Mouse (Mus musculus): ENCODE results near the gene Rcan2. TPM values are rescaled to one million over a fixed set of nuclear protein-coding genes. Genes with fewer than 3 reads are reported as not detected.

The Rcan2 gene
- polyA plus RNA-seq, 1 experiment from 2014 or later, result 3.2 TPM

- Histone ChIP-seq H3K36me3 (no peaks in the 10 kb centered on the region), H3K9ac (no peak overlapping the region), H3K4me2 (replicated peaks) (no peak overlapping the region), H3K4me3 (no peak overlapping the region), H3K9me3 (no peaks in the 10 kb centered on the region), H3K27me3 (no peaks in the 10 kb centered on the region), H3K27ac (no peak overlapping the region), H3K4me1 (no peaks in the 10 kb centered on the region)
- no peak for ATAC-seq (ENCODE audit: low FRiP score, low read depth)
- 95% methylated on average over 6 of the region's 6 CpGs for whole genome bisulfite sequencing
Measured at GRCm38 (mm10) chr17:43998095-43998494, 196.9 kb downstream of the Rcan2 start.

GRCm38 (mm10) chr17:44004401-44004800, 203.2 kb downstream of the Rcan2 start:
- no peaks in the 10 kb centered on the region for H3K36me3 ChIP-seq
- no peak for ATAC-seq (ENCODE audit: low FRiP score, low read depth)

GRCm38 (mm10) chr17:44007411-44007810, 206.3 kb downstream of the Rcan2 start:
- no peaks in the 10 kb centered on the region for H3K27me3 ChIP-seq
- WGBS, result 87% methylated on average over 2 of the region's 2 CpGs
- no peaks in the 10 kb centered on the region for H3K36me3 ChIP-seq
- ATAC-seq (ENCODE audit: low FRiP score, low read depth), result no peak
- no peak overlapping the region for H3K4me3 ChIP-seq
- H3K27ac ChIP-seq, result no peak overlapping the region
- no peaks in the 10 kb centered on the region for H3K4me1 ChIP-seq
- H3K9me3 ChIP-seq, result no peaks in the 10 kb centered on the region
- H3K9ac ChIP-seq, result no peak overlapping the region
- no peak overlapping the region for H3K4me2 ChIP-seq (replicated peaks)

More at GRCm38 (mm10) chr17:44004401-44004800, 203.2 kb downstream of the Rcan2 start:
- Histone ChIP-seq H3K27ac (no peak overlapping the region), H3K9me3 (no peaks in the 10 kb centered on the region), H3K9ac (no peak overlapping the region), H3K4me2 (replicated peaks) (no peak overlapping the region), H3K4me1 (no peaks in the 10 kb centered on the region), H3K4me3 (no peak overlapping the region), H3K27me3 (no peaks in the 10 kb centered on the region)
- 76% methylated on average over 2 of the region's 2 CpGs for WGBS

GRCm38 (mm10) chr17:44011917-44012316, 210.8 kb downstream of the Rcan2 start:
- Histone ChIP-seq H3K9ac (no peak overlapping the region), H3K4me1 (no peaks in the 10 kb centered on the region), H3K36me3 (no peaks in the 10 kb centered on the region), H3K9me3 (no peaks in the 10 kb centered on the region), H3K27me3 (no peaks in the 10 kb centered on the region), H3K4me3 (no peak overlapping the region), H3K4me2 (replicated peaks) (no peak overlapping the region), H3K27ac (no peak overlapping the region)
- WGBS, result 70% methylated on average over 4 of the region's 4 CpGs
- ATAC-seq (ENCODE audit: low FRiP score, low read depth), result no peak

GRCm38 (mm10) chr17:44013756-44014510, 212.8 kb downstream of the Rcan2 start:
- no peak overlapping the region for H3K27ac ChIP-seq
- no peaks in the 10 kb centered on the region for H3K36me3 ChIP-seq
- H3K27me3 ChIP-seq, result no peaks in the 10 kb centered on the region
- 72% methylated on average over 4 of the region's 4 CpGs for WGBS
- no peak overlapping the region for H3K9ac ChIP-seq
- no peak overlapping the region for H3K4me2 ChIP-seq (replicated peaks)
- no peaks in the 10 kb centered on the region for H3K4me1 ChIP-seq
- no peaks in the 10 kb centered on the region for H3K9me3 ChIP-seq
- H3K4me3 ChIP-seq, result no peak overlapping the region
- ATAC-seq (ENCODE audit: low FRiP score, low read depth), result no peak

GRCm38 (mm10) chr17:44016314-44016713, 215.2 kb downstream of the Rcan2 start:
- H3K9ac ChIP-seq, result no peak overlapping the region
- no peak overlapping the region for H3K4me3 ChIP-seq
- H3K27me3 ChIP-seq, result no peaks in the 10 kb centered on the region
- ATAC-seq (ENCODE audit: low FRiP score, low read depth), result no peak
- H3K36me3 ChIP-seq, result no peaks in the 10 kb centered on the region
- no peaks in the 10 kb centered on the region for H3K9me3 ChIP-seq
- no peak overlapping the region for H3K4me2 ChIP-seq (replicated peaks)
- H3K4me1 ChIP-seq, result no peaks in the 10 kb centered on the region
- 75% methylated on average over 5 of the region's 5 CpGs for WGBS
- H3K27ac ChIP-seq, result no peak overlapping the region

GRCm38 (mm10) chr17:44020707-44021220, 219.6 kb downstream of the Rcan2 start:
- no peaks in the 10 kb centered on the region for H3K27me3 ChIP-seq
- no peak overlapping the region for H3K4me2 ChIP-seq (replicated peaks)
- no peak overlapping the region for H3K9ac ChIP-seq
- WGBS, result 75% methylated on average over 6 of the region's 6 CpGs
- no peak overlapping the region for H3K27ac ChIP-seq
- no peak for ATAC-seq (ENCODE audit: low FRiP score, low read depth)
- no peak overlapping the region for H3K4me3 ChIP-seq
- no peaks in the 10 kb centered on the region for H3K36me3 ChIP-seq
- H3K4me1 ChIP-seq, result no peaks in the 10 kb centered on the region
- no peaks in the 10 kb centered on the region for H3K9me3 ChIP-seq

- ATAC-seq (ENCODE audit: low FRiP score, low read depth), result no peak
- H3K27ac ChIP-seq, result no peak overlapping the region
- H3K4me1 ChIP-seq, result no peaks in the 10 kb centered on the region
- H3K4me2 ChIP-seq (replicated peaks), result no peak overlapping the region
- H3K27me3 ChIP-seq, result no peaks in the 10 kb centered on the region
- H3K36me3 ChIP-seq, result no peaks in the 10 kb centered on the region
- no peak overlapping the region for H3K4me3 ChIP-seq
- no peak overlapping the region for H3K9ac ChIP-seq
- WGBS, result 55% methylated on average over 2 of the region's 2 CpGs
- no peaks in the 10 kb centered on the region for H3K9me3 ChIP-seq
Measured at GRCm38 (mm10) chr17:44023842-44024241, 222.7 kb downstream of the Rcan2 start.

GRCm38 (mm10) chr17:44025011-44025410, 223.9 kb downstream of the Rcan2 start:
- Histone ChIP-seq H3K27ac (no peak overlapping the region), H3K27me3 (no peaks in the 10 kb centered on the region)
- no peak for ATAC-seq (ENCODE audit: low FRiP score, low read depth)

GRCm38 (mm10) chr17:44025935-44026334, 224.8 kb downstream of the Rcan2 start:
- Histone ChIP-seq H3K27ac (no peak overlapping the region), H3K9ac (no peak overlapping the region), H3K4me1 (no peaks in the 10 kb centered on the region), H3K4me3 (no peak overlapping the region), H3K9me3 (no peaks in the 10 kb centered on the region), H3K4me2 (replicated peaks) (no peak overlapping the region), H3K36me3 (no peaks in the 10 kb centered on the region), H3K27me3 (no peaks in the 10 kb centered on the region)
- ATAC-seq (ENCODE audit: low FRiP score, low read depth), result no peak
- WGBS, result 61% methylated on average over 6 of the region's 6 CpGs

More at GRCm38 (mm10) chr17:44025011-44025410, 223.9 kb downstream of the Rcan2 start:
- WGBS, result 73% methylated on average over 2 of the region's 2 CpGs
- H3K36me3 ChIP-seq, result no peaks in the 10 kb centered on the region
- no peak overlapping the region for H3K4me2 ChIP-seq (replicated peaks)
- no peaks in the 10 kb centered on the region for H3K4me1 ChIP-seq
- no peak overlapping the region for H3K9ac ChIP-seq
- no peaks in the 10 kb centered on the region for H3K9me3 ChIP-seq
- H3K4me3 ChIP-seq, result no peak overlapping the region

- ATAC-seq (ENCODE audit: low FRiP score, low read depth), result no peak
- no peak overlapping the region for H3K27ac ChIP-seq
- H3K4me3 ChIP-seq, result no peak overlapping the region
- no peaks in the 10 kb centered on the region for H3K36me3 ChIP-seq
- H3K4me1 ChIP-seq, result peaks cover 4% of the 10 kb centered on the region; the same call in 1 of the 2 replicates
- 61% methylated on average over 5 of the region's 5 CpGs for WGBS
- no peaks in the 10 kb centered on the region for H3K9me3 ChIP-seq
- H3K4me2 ChIP-seq (replicated peaks), result no peak overlapping the region
- H3K9ac ChIP-seq, result no peak overlapping the region
- H3K27me3 ChIP-seq, result no peaks in the 10 kb centered on the region
Measured at GRCm38 (mm10) chr17:44026378-44026777, 225.2 kb downstream of the Rcan2 start.

- Histone ChIP-seq H3K4me2 (replicated peaks) (no peak overlapping the region), H3K9ac (no peak overlapping the region), H3K27ac (no peak overlapping the region), H3K27me3 (no peaks in the 10 kb centered on the region), H3K9me3 (no peaks in the 10 kb centered on the region), H3K36me3 (no peaks in the 10 kb centered on the region), H3K4me3 (no peak overlapping the region), H3K4me1 (peaks cover 4% of the 10 kb centered on the region; the same call in 1 of the 2 replicates)
- ATAC-seq (ENCODE audit: low FRiP score, low read depth), result no peak
Measured at GRCm38 (mm10) chr17:44026786-44027185, 225.6 kb downstream of the Rcan2 start.

- no peak overlapping the region for H3K4me2 ChIP-seq (replicated peaks)
- no peak overlapping the region for H3K4me3 ChIP-seq
- H3K9ac ChIP-seq, result no peak overlapping the region
- peaks cover 4% of the 10 kb centered on the region; the same call in 1 of the 2 replicates for H3K4me1 ChIP-seq
- no peak for ATAC-seq (ENCODE audit: low FRiP score, low read depth)
- no peaks in the 10 kb centered on the region for H3K36me3 ChIP-seq
- no peak overlapping the region for H3K27ac ChIP-seq
- 86% methylated on average over 9 of the region's 9 CpGs for WGBS
- no peaks in the 10 kb centered on the region for H3K27me3 ChIP-seq
- no peaks in the 10 kb centered on the region for H3K9me3 ChIP-seq
Measured at GRCm38 (mm10) chr17:44027311-44027710, 226.2 kb downstream of the Rcan2 start.
